Mouse (Mus musculus): ENCODE results near the gene Ist1. TPM values are rescaled to one million over a fixed set of nuclear protein-coding genes. Genes with fewer than 3 reads are reported as not detected.

The Ist1 gene
- polyA plus RNA-seq, 1 experiment = 44.1 TPM

- H3K4me2 ChIP-seq (ENCODE audit: low read depth) = peak overlapping the region; percentile 97
- peak overlapping the region; percentile 39 for H3K4me3 ChIP-seq
- TF ChIP-seq MYOD1 (IDR thresholded peaks at IDR 0.05; ENCODE audit: control insufficient read depth in 1 of 3, insufficient read length in 2 of 3, low read depth in 2 of 3) (no peak), POLR2A (IDR thresholded peaks at IDR 0.05; ENCODE audit: insufficient read length, low read depth) (no peak), MYOG (IDR thresholded peaks at IDR 0.05; ENCODE audit: control insufficient read depth in 1 of 3, insufficient read depth in 1 of 3, insufficient read length in 2 of 3, low read depth in 2 of 3) (no peak), REST (IDR thresholded peaks at IDR 0.05; ENCODE audit: insufficient read depth, insufficient read length) (no peak), E2F4 (IDR thresholded peaks at IDR 0.05; ENCODE audit: insufficient read depth) (no peak), CEBPB (IDR thresholded peaks at IDR 0.05; ENCODE audit: insufficient read depth, poor library complexity, severe bottlenecking) (no peak), USF1 (IDR thresholded peaks at IDR 0.05; ENCODE audit: low read depth) (no peak), TCF12 (IDR thresholded peaks at IDR 0.05; ENCODE audit: insufficient read depth, poor library complexity, severe bottlenecking) (no peak), POLR2AphosphoS2 (IDR thresholded peaks at IDR 0.05; ENCODE audit: insufficient read length, low read depth) (no peak), MAX (IDR thresholded peaks at IDR 0.05; ENCODE audit: low read depth) (no peak), TCF3 (IDR thresholded peaks at IDR 0.05; ENCODE audit: insufficient read length, low read depth) (no peak), SRF (IDR thresholded peaks at IDR 0.05; ENCODE audit: control insufficient read depth, insufficient read length, low read depth) (no peak)
- peak overlapping the region; percentile 49 for H3ac ChIP-seq (ENCODE audit: control insufficient read depth, insufficient read length)
- no peaks in the 10 kb centered on the region for H3K27me3 ChIP-seq (ENCODE audit: control insufficient read depth, insufficient read depth, insufficient read length)
- peaks cover 13% of the 10 kb centered on the region for H3K36me3 ChIP-seq (ENCODE audit: control insufficient read depth, insufficient read depth)
- no peaks in the 10 kb centered on the region for H3K79me2 ChIP-seq (ENCODE audit: control insufficient read depth, insufficient read depth)
Measured at GRCm38 (mm10) chr8:109704565-109705319, 11.7 kb upstream of the Ist1 start.

GRCm38 (mm10) chr8:109698477-109698876, 5.4 kb upstream of the Ist1 start:
- no peaks in the 10 kb centered on the region for H3K27me3 ChIP-seq (ENCODE audit: control insufficient read depth, insufficient read depth, insufficient read length)
- H3K79me2 ChIP-seq (ENCODE audit: control insufficient read depth, insufficient read depth) = no peaks in the 10 kb centered on the region
- no peaks in the 10 kb centered on the region for H3K36me3 ChIP-seq (ENCODE audit: control insufficient read depth, insufficient read depth)
- no peak overlapping the region for H3K4me3 ChIP-seq
- H3ac ChIP-seq (ENCODE audit: control insufficient read depth, insufficient read length) = no peak overlapping the region
- TF ChIP-seq SRF (IDR thresholded peaks at IDR 0.05; ENCODE audit: control insufficient read depth, insufficient read length, low read depth) (no peak), CEBPB (IDR thresholded peaks at IDR 0.05; ENCODE audit: insufficient read depth, poor library complexity, severe bottlenecking) (no peak), MYOG (IDR thresholded peaks at IDR 0.05; ENCODE audit: control insufficient read depth in 1 of 3, insufficient read depth in 1 of 3, insufficient read length in 2 of 3, low read depth in 2 of 3) (no peak), POLR2A (IDR thresholded peaks at IDR 0.05; ENCODE audit: insufficient read length, low read depth) (no peak), POLR2AphosphoS2 (IDR thresholded peaks at IDR 0.05; ENCODE audit: insufficient read length, low read depth) (no peak), USF1 (IDR thresholded peaks at IDR 0.05; ENCODE audit: low read depth) (no peak), TCF3 (IDR thresholded peaks at IDR 0.05; ENCODE audit: insufficient read length, low read depth) (no peak)
- no peak overlapping the region for H3K4me2 ChIP-seq (ENCODE audit: low read depth)

- Histone ChIP-seq H3K27me3 (ENCODE audit: control insufficient read depth, insufficient read depth, insufficient read length) (no peaks in the 10 kb centered on the region), H3K4me3 (no peak overlapping the region), H3ac (ENCODE audit: control insufficient read depth, insufficient read length) (no peak overlapping the region), H3K79me2 (ENCODE audit: control insufficient read depth, insufficient read depth) (peaks cover 3% of the 10 kb centered on the region), H3K4me2 (ENCODE audit: low read depth) (no peak overlapping the region), H3K36me3 (ENCODE audit: control insufficient read depth, insufficient read depth) (no peaks in the 10 kb centered on the region)
- TF ChIP-seq USF1 (IDR thresholded peaks at IDR 0.05; ENCODE audit: low read depth) = no peak
- no peak for TF ChIP-seq SRF (IDR thresholded peaks at IDR 0.05; ENCODE audit: control insufficient read depth, insufficient read length, low read depth)
- no peak for TF ChIP-seq REST (IDR thresholded peaks at IDR 0.05; ENCODE audit: insufficient read depth, insufficient read length)
- TF ChIP-seq TCF3 (IDR thresholded peaks at IDR 0.05; ENCODE audit: insufficient read length, low read depth) = no peak
- TF ChIP-seq POLR2A (IDR thresholded peaks at IDR 0.05; ENCODE audit: insufficient read length, low read depth) = no peak
- no peak for TF ChIP-seq CEBPB (IDR thresholded peaks at IDR 0.05; ENCODE audit: insufficient read depth, poor library complexity, severe bottlenecking)
Measured at GRCm38 (mm10) chr8:109697754-109698153, 4.7 kb upstream of the Ist1 start.

GRCm38 (mm10) chr8:109694154-109694553, 1.1 kb upstream of the Ist1 start:
- Histone ChIP-seq H3K79me2 (ENCODE audit: control insufficient read depth, insufficient read depth) (peaks cover 39% of the 10 kb centered on the region), H3K36me3 (ENCODE audit: control insufficient read depth, insufficient read depth) (no peaks in the 10 kb centered on the region), H3K27me3 (ENCODE audit: control insufficient read depth, insufficient read depth, insufficient read length) (no peaks in the 10 kb centered on the region), H3K4me3 (peak overlapping the region; percentile 83), H3ac (ENCODE audit: control insufficient read depth, insufficient read length) (peak overlapping the region; percentile 12), H3K4me2 (ENCODE audit: low read depth) (peak overlapping the region; percentile 85)
- no peak for TF ChIP-seq USF1 (IDR thresholded peaks at IDR 0.05; ENCODE audit: low read depth)
- no peak for TF ChIP-seq MYOD1 (IDR thresholded peaks at IDR 0.05; ENCODE audit: control insufficient read depth in 1 of 3, insufficient read length in 2 of 3, low read depth in 2 of 3)
- TF ChIP-seq MAX (IDR thresholded peaks at IDR 0.05; ENCODE audit: low read depth) = no peak
- no peak for TF ChIP-seq E2F4 (IDR thresholded peaks at IDR 0.05; ENCODE audit: insufficient read depth)
- TF ChIP-seq TCF12 (IDR thresholded peaks at IDR 0.05; ENCODE audit: insufficient read depth, poor library complexity, severe bottlenecking) = no peak
- TF ChIP-seq MYOG (IDR thresholded peaks at IDR 0.05; ENCODE audit: control insufficient read depth in 1 of 3, insufficient read depth in 1 of 3, insufficient read length in 2 of 3, low read depth in 2 of 3) = no peak
- TF ChIP-seq TCF3 (IDR thresholded peaks at IDR 0.05; ENCODE audit: insufficient read length, low read depth) = no peak
- no peak for TF ChIP-seq REST (IDR thresholded peaks at IDR 0.05; ENCODE audit: insufficient read depth, insufficient read length)
- no peak for TF ChIP-seq POLR2A (IDR thresholded peaks at IDR 0.05; ENCODE audit: insufficient read length, low read depth)
- no peak for TF ChIP-seq SRF (IDR thresholded peaks at IDR 0.05; ENCODE audit: control insufficient read depth, insufficient read length, low read depth)
- no peak for TF ChIP-seq CEBPB (IDR thresholded peaks at IDR 0.05; ENCODE audit: insufficient read depth, poor library complexity, severe bottlenecking)
- no peak for TF ChIP-seq POLR2AphosphoS2 (IDR thresholded peaks at IDR 0.05; ENCODE audit: insufficient read length, low read depth)

All from myocyte (in vitro differentiated cells).